In genomic region chr9:99799387-99800021, GRCm38 (mm10) we compare ENCODE assay signal across 7 mouse cellular contexts.
A peak's percentile ranks its signal among the peaks of the same experiment; 100 is the strongest.
DNase-seq lines count a peak whose midpoint lies in the region; ATAC-seq and TF ChIP-seq lines count a peak whose summit lies in the region.

No protein-coding gene starts in this region.

- no peak for DNase-seq in lung, postnatal 4 days
- DNase-seq in forebrain, embryonic 10.5 days (ENCODE audit: extremely low spot score, low spot score): peak; percentile 78
- DNase-seq in intestine, embryonic 14.5 days (ENCODE audit: low spot score): peak; percentile 68
- DNase-seq in mesoderm, embryonic 11.5 days (ENCODE audit: low read depth, low spot score): peak; percentile 59
- DNase-seq in stomach, postnatal 0 days (ENCODE audit: low spot score): peak; percentile 23

- H3K9ac ChIP-seq in lung, embryonic 15.5 days: peak overlapping the region; percentile 8; the same call in 1 of the 2 replicates
- no peak overlapping the region for H3K9ac ChIP-seq in intestine, embryonic 14.5 days (ENCODE audit: low read length)
- peak overlapping the region; percentile 31; the same call in 1 of the 2 replicates for H3K9ac ChIP-seq in stomach, postnatal 0 days (ENCODE audit: low read length)

- peak; percentile 55; the same call in 1 of the 2 replicates for ATAC-seq in lung, embryonic 15.5 days (ENCODE audit: borderline replicate concordance, extremely low read depth, low FRiP score, low TSS enrichment)
- ATAC-seq in intestine, embryonic 14.5 days (replicated peaks; ENCODE audit: low FRiP score, low TSS enrichment, low read depth): no peak
- no peak for ATAC-seq in stomach, postnatal 0 days (ENCODE audit: low FRiP score, low TSS enrichment)
- ATAC-seq in activated CD4-positive, CD25-positive, alpha-beta regulatory T cell, adult 4 months: no peak

- H3K27me3 ChIP-seq in lung, embryonic 15.5 days: no peaks in the 10 kb centered on the region
- peaks cover 42% of the 10 kb centered on the region for H3K27me3 ChIP-seq in forebrain, embryonic 10.5 days (ENCODE audit: poor library complexity, severe bottlenecking)
- H3K27me3 ChIP-seq in intestine, embryonic 14.5 days (replicated peaks; ENCODE audit: control insufficient read depth, insufficient read depth, low read length): no peaks in the 10 kb centered on the region
- H3K27me3 ChIP-seq in stomach, postnatal 0 days (ENCODE audit: control insufficient read depth, insufficient read depth, low read length): no peaks in the 10 kb centered on the region

- no peak for TF ChIP-seq EP300 in stomach, postnatal 0 days (optimal IDR thresholded peaks at IDR 0.05)

- peak overlapping the region; percentile 32 for H3K4me3 ChIP-seq in lung, embryonic 15.5 days
- peak overlapping the region; percentile 50 for H3K4me3 ChIP-seq in forebrain, embryonic 10.5 days
- H3K4me3 ChIP-seq in intestine, embryonic 14.5 days (ENCODE audit: low read depth, low read length): peak overlapping the region; percentile 24
- H3K4me3 ChIP-seq in stomach, postnatal 0 days (ENCODE audit: low read depth, low read length): peak overlapping the region; percentile 33

- H3K36me3 ChIP-seq in lung, embryonic 15.5 days: no peaks in the 10 kb centered on the region
- H3K36me3 ChIP-seq in forebrain, embryonic 10.5 days (replicated peaks): no peaks in the 10 kb centered on the region
- no peaks in the 10 kb centered on the region for H3K36me3 ChIP-seq in intestine, embryonic 14.5 days (ENCODE audit: control insufficient read depth, insufficient read depth, low read length)
- no peaks in the 10 kb centered on the region for H3K36me3 ChIP-seq in stomach, postnatal 0 days (ENCODE audit: control insufficient read depth, insufficient read depth, low read length)

- no peaks in the 10 kb centered on the region for H3K9me3 ChIP-seq in lung, embryonic 15.5 days
- no peaks in the 10 kb centered on the region for H3K9me3 ChIP-seq in forebrain, embryonic 10.5 days
- H3K9me3 ChIP-seq in intestine, embryonic 14.5 days (ENCODE audit: control insufficient read depth, low read length): no peaks in the 10 kb centered on the region
- H3K9me3 ChIP-seq in stomach, postnatal 0 days (ENCODE audit: control insufficient read depth, low read length): no peaks in the 10 kb centered on the region

- H3K4me2 ChIP-seq in lung, embryonic 15.5 days: peak overlapping the region; percentile 59
- H3K4me2 ChIP-seq in intestine, embryonic 14.5 days (ENCODE audit: low read length): peak overlapping the region; percentile 53
- H3K4me2 ChIP-seq in stomach, postnatal 0 days (replicated peaks; ENCODE audit: low read depth): peak overlapping the region; percentile 60

- WGBS in lung, embryonic 15.5 days: 4% methylated on average over 16 of the region's 16 CpGs
- WGBS in forebrain, embryonic 10.5 days: under 1% methylated on average over 16 of the region's 16 CpGs
- 6% methylated on average over 16 of the region's 16 CpGs for WGBS in intestine, embryonic 14.5 days
- 2% methylated on average over 16 of the region's 16 CpGs for WGBS in stomach, postnatal 0 days

- TF ChIP-seq CTCF in stomach, postnatal 0 days (IDR thresholded peaks at IDR 0.05; ENCODE audit: low read depth): no peak

- peaks cover 10% of the 10 kb centered on the region; the same call in 1 of the 2 replicates for H3K4me1 ChIP-seq in lung, embryonic 15.5 days
- peaks cover 58% of the 10 kb centered on the region for H3K4me1 ChIP-seq in forebrain, embryonic 10.5 days
- H3K4me1 ChIP-seq in intestine, embryonic 14.5 days (replicated peaks; ENCODE audit: control insufficient read depth, insufficient read depth, low read length): peaks cover 4% of the 10 kb centered on the region; the same call in 1 of the 2 replicates
- no peaks in the 10 kb centered on the region for H3K4me1 ChIP-seq in stomach, postnatal 0 days (replicated peaks; ENCODE audit: control insufficient read depth, insufficient read depth)

- no peak overlapping the region for H3K27ac ChIP-seq in lung, embryonic 15.5 days
- peak overlapping the region; percentile 86 for H3K27ac ChIP-seq in forebrain, embryonic 10.5 days
- H3K27ac ChIP-seq in intestine, embryonic 14.5 days (ENCODE audit: low read depth): no peak overlapping the region
- H3K27ac ChIP-seq in stomach, postnatal 0 days (replicated peaks): no peak overlapping the region

Comparison
In these comparisons a context has a peak if more than half of its experiments do, and no peak if none do; other contexts are left out.
1. DNase-seq: peak in forebrain, embryonic 10.5 days (single experiment), intestine, embryonic 14.5 days (single experiment), mesoderm, embryonic 11.5 days (single experiment) and stomach, postnatal 0 days (single experiment); none in lung, postnatal 4 days (0 of 2).
2. Peak in every context shown above with its lines, with median percentiles within 50 percentile points of each other: H3K4me2 ChIP-seq and H3K4me3 ChIP-seq.